Mouse (Mus musculus) heart, embryonic 15.5 days (tissue): ENCODE data around the gene Nfix. TPM values are rescaled to one million over a fixed set of nuclear protein-coding genes. Genes with fewer than 3 reads are reported as not detected.

Experiments
- ATAC-seq: fragments of 200-750 bp; cut with Nextera tagmentation; replicated peaks from 2 replicates; pipeline ENCODE4 v1.8.0; 2017; ENCODE audit warnings: low read depth, moderate TSS enrichment; ENCODE audit not compliant: insufficient number of reproducible peaks, insufficient read depth, low FRiP score
- H3K27ac ChIP-seq: fragments of 300-500 bp; sonication (generic); 2 replicates; pipeline ENCODE4 v1.5.1; 2015; ENCODE audit warnings: mild to moderate bottlenecking, inconsistent platforms
- H3K27me3 ChIP-seq: fragments of 300-500 bp; sonication (generic); 2 replicates; pipeline ENCODE4 v1.6.1; 2015; ENCODE audit warnings: inconsistent platforms
- H3K36me3 ChIP-seq: fragments of 300-500 bp; sonication (generic); 2 replicates; pipeline ENCODE4 v1.6.1; 2015; ENCODE audit warnings: mild to moderate bottlenecking, inconsistent platforms
- H3K4me1 ChIP-seq: fragments of 300-500 bp; sonication (generic); replicated peaks from 2 replicates; pipeline ENCODE4 v1.6.1; 2015; ENCODE audit warnings: inconsistent platforms
- H3K4me2 ChIP-seq: fragments of 300-500 bp; sonication (generic); 2 replicates; pipeline ENCODE4 v1.6.1; 2015; ENCODE audit warnings: inconsistent platforms, mild to moderate bottlenecking, moderate library complexity
- H3K4me3 ChIP-seq: fragments of 300-500 bp; sonication (generic); 2 replicates; pipeline ENCODE4 v1.5.1; 2015; ENCODE audit warnings: mild to moderate bottlenecking, inconsistent platforms
- H3K9ac ChIP-seq: fragments of 300-500 bp; sonication (generic); 2 replicates; pipeline ENCODE4 v1.6.1; 2015; ENCODE audit warnings: mild to moderate bottlenecking, inconsistent platforms
- H3K9me3 ChIP-seq: fragments of 300-500 bp; sonication (generic); replicated peaks from 2 replicates; pipeline ENCODE4 v1.6.1; 2016; ENCODE audit warnings: inconsistent platforms
- WGBS: fragments of 180-500 bp; shearing (Covaris S2); methylation state at CpG from one replicate; pipeline ENCODE4 v1.1.7; 2015; ENCODE audit warnings: mixed read lengths; 5-methylcytosine and 5-hydroxymethylcytosine counted together
- polyA plus RNA-seq: library from polyadenylated mRNA; unstranded; fragments of >200 nt; fragmentation: Nextera tagmentation; extraction: Ambion mirVana; gene quantifications from 2 replicates; pipeline ENCODE4 v1.2.1, GENCODE M21; 2015

The Nfix gene
- polyA plus RNA-seq, 1 experiment from 2014 or later = 15.0 TPM

DNA sequence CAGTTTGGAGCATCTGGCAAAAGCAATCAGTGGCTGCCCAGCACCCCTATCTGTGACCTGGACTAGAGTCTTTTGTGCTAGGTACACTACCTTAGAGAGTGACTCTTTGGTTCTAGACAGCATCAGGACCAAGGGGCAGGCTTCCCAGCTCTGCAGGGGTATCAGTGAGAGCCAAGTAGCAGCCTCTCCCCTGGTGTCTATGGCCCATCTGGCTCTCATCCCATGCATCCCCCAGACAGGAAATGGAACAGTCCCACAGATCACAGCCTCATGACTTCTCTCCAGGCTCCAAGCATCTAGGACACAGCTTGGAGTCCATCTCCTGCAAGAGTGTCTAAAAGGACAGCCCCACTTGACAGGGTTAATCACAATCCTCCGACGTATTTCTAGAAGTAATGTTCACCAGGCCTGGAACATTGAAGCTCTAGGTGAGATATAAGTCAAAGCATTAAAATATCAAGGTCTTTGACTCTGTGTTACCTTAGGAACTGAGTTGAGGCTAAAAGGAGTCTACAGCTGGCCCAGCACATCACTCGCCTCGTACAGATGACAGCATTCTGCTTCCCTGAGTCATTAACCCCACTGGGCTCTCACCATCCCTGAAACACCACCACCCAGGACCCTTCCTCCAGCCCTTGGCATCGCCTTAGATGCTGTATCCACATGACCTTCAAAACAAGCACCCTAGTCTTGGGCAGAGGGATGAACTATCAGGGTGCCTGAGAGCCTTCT, 81.0 kb downstream of the Nfix start:
- 69% methylated on average over 5 of the region's 5 CpGs for WGBS

DNA sequence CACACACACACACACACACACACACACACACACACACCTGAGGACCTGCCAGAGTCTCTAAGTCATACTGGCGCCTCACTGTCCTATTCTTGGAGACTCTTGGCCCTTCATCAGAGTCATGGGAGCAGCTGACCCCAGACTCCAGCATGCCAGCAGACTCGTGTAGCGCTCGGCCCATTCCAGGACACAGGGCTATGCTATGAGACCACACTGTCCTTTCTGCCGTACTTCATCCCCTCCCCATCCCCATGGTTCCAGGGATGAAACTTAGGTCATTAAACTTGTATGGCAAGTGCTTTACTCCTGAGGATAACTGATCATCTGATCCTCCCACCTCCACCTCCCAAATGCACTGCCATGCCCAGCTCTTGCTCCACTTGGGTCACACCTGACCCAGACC, 81.7 kb downstream of the Nfix start:
- Histone ChIP-seq H3K4me3 (no peak overlapping the region), H3K4me2 (no peak overlapping the region), H3K27me3 (peaks cover 23% of the 10 kb centered on the region), H3K27ac (no peak overlapping the region), H3K36me3 (0 out of 2 replicates have a peak, but pooled peaks cover 3% of the 10 kb centered on the region), H3K9ac (no peak overlapping the region), H3K9me3 (no peaks in the 10 kb centered on the region), H3K4me1 (peaks cover 55% of the 10 kb centered on the region)
- WGBS = 80% methylated on average over 5 of the region's 5 CpGs
- no peak for ATAC-seq

More for the DNA sequence above, 81.0 kb downstream of the Nfix start:
- no peak overlapping the region for H3K27ac ChIP-seq
- H3K4me1 ChIP-seq = peaks cover 55% of the 10 kb centered on the region
- peaks cover 21% of the 10 kb centered on the region for H3K27me3 ChIP-seq
- no peak overlapping the region for H3K4me3 ChIP-seq
- H3K9ac ChIP-seq = no peak overlapping the region
- H3K36me3 ChIP-seq = 0 out of 2 replicates have a peak, but pooled peaks cover 3% of the 10 kb centered on the region
- no peak overlapping the region for H3K4me2 ChIP-seq
- ATAC-seq = no peak
- H3K9me3 ChIP-seq = no peaks in the 10 kb centered on the region

- Histone ChIP-seq H3K27ac (no peak overlapping the region), H3K27me3 (peaks cover 24% of the 10 kb centered on the region)
Observed at GRCm38 (mm10) chr8:84716790-84717189, 83.4 kb downstream of the Nfix start.

GRCm38 (mm10) chr8:84715893-84716468, 84.2 kb downstream of the Nfix start:
- H3K9me3 ChIP-seq = no peaks in the 10 kb centered on the region
- H3K27ac ChIP-seq = peak overlapping the region; percentile 34; the same call in 1 of the 2 replicates
- H3K4me3 ChIP-seq = no peak overlapping the region
- ATAC-seq = no peak
- 0 out of 2 replicates have a peak overlapping the region, but pooled peaks have one; percentile 13 for H3K4me2 ChIP-seq
- peaks cover 59% of the 10 kb centered on the region for H3K4me1 ChIP-seq
- 32% methylated on average over 27 of the region's 27 CpGs for WGBS
- 0 out of 2 replicates have a peak, but pooled peaks cover 3% of the 10 kb centered on the region for H3K36me3 ChIP-seq
- H3K27me3 ChIP-seq = peaks cover 24% of the 10 kb centered on the region
- no peak overlapping the region for H3K9ac ChIP-seq

More at GRCm38 (mm10) chr8:84716790-84717189, 83.4 kb downstream of the Nfix start:
- Histone ChIP-seq H3K4me2 (no peak overlapping the region), H3K9me3 (no peaks in the 10 kb centered on the region), H3K36me3 (0 out of 2 replicates have a peak, but pooled peaks cover 3% of the 10 kb centered on the region), H3K4me3 (no peak overlapping the region), H3K4me1 (peaks cover 53% of the 10 kb centered on the region), H3K9ac (no peak overlapping the region)
- 89% methylated on average over 11 of the region's 11 CpGs for WGBS
- ATAC-seq = no peak

GRCm38 (mm10) chr8:84714161-84714560, 86.0 kb downstream of the Nfix start:
- 0 out of 2 replicates have a peak, but pooled peaks cover 3% of the 10 kb centered on the region for H3K36me3 ChIP-seq

DNA sequence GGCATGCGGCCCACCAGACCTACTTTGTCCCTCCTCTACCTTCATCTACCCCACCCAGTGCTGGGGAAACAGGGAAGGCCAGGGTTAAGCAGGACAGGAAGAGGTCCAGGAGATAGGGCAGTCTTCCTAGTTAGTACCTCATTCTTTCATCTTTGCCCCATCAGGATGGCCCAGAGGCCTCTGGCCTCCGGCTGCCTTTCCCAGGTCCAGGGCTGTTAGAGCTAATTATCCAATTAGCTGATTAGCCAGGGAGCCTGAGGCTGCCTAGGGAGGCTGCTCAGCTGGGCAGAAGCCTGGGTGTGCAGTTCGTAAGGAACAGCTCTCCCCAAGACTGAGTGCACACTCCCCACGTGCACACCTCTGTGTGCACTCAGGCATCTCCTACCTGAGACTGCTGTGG, 86.8 kb downstream of the Nfix start:
- no peaks in the 10 kb centered on the region for H3K9me3 ChIP-seq
- peaks cover 63% of the 10 kb centered on the region for H3K4me1 ChIP-seq

More at GRCm38 (mm10) chr8:84714161-84714560, 86.0 kb downstream of the Nfix start:
- Histone ChIP-seq H3K9ac (peak overlapping the region; percentile 7; the same call in 1 of the 2 replicates), H3K4me1 (peaks cover 62% of the 10 kb centered on the region), H3K4me2 (no peak overlapping the region), H3K27ac (peak overlapping the region; percentile 80), H3K9me3 (no peaks in the 10 kb centered on the region), H3K27me3 (peaks cover 24% of the 10 kb centered on the region), H3K4me3 (no peak overlapping the region)
- WGBS = 70% methylated on average over 4 of the region's 4 CpGs
- ATAC-seq = no peak

DNA sequence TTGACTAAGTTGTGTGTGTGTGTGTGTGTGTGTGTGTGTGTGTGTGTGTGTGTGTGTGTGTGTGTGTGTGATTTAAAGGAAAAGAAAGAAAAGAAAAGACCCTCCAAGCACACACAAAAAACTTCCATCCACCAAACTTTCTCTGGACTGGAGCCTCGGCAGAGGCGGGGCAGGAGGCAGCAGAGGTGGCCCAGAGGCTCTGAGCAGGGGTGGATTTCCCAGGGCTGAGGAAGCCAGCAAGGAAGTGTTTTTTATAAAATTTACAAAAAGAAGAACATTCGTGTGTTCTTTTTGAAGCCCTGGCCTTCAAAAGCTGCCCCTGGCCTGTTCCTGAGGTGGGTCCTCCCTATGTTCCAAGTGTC, 87.4 kb downstream of the Nfix start:
- peak overlapping the region; percentile 80 for H3K27ac ChIP-seq
- 0 out of 2 replicates have a peak, but pooled peaks cover 3% of the 10 kb centered on the region for H3K36me3 ChIP-seq
- WGBS = 27% methylated on average over 3 of the region's 3 CpGs
- H3K4me1 ChIP-seq = peaks cover 69% of the 10 kb centered on the region
- H3K9ac ChIP-seq = no peak overlapping the region
- no peak for ATAC-seq
- H3K27me3 ChIP-seq = peaks cover 27% of the 10 kb centered on the region
- H3K9me3 ChIP-seq = no peaks in the 10 kb centered on the region
- H3K4me2 ChIP-seq = no peak overlapping the region
- no peak overlapping the region for H3K4me3 ChIP-seq

More for the DNA sequence above, 86.8 kb downstream of the Nfix start:
- ATAC-seq = no peak
- peak overlapping the region; percentile 80 for H3K27ac ChIP-seq
- 0 out of 2 replicates have a peak, but pooled peaks cover 3% of the 10 kb centered on the region for H3K36me3 ChIP-seq
- 0 out of 2 replicates have a peak overlapping the region, but pooled peaks have one; percentile 7 for H3K9ac ChIP-seq
- H3K4me2 ChIP-seq = no peak overlapping the region
- H3K4me3 ChIP-seq = no peak overlapping the region
- peaks cover 24% of the 10 kb centered on the region for H3K27me3 ChIP-seq
- 58% methylated on average over 4 of the region's 4 CpGs for WGBS

DNA sequence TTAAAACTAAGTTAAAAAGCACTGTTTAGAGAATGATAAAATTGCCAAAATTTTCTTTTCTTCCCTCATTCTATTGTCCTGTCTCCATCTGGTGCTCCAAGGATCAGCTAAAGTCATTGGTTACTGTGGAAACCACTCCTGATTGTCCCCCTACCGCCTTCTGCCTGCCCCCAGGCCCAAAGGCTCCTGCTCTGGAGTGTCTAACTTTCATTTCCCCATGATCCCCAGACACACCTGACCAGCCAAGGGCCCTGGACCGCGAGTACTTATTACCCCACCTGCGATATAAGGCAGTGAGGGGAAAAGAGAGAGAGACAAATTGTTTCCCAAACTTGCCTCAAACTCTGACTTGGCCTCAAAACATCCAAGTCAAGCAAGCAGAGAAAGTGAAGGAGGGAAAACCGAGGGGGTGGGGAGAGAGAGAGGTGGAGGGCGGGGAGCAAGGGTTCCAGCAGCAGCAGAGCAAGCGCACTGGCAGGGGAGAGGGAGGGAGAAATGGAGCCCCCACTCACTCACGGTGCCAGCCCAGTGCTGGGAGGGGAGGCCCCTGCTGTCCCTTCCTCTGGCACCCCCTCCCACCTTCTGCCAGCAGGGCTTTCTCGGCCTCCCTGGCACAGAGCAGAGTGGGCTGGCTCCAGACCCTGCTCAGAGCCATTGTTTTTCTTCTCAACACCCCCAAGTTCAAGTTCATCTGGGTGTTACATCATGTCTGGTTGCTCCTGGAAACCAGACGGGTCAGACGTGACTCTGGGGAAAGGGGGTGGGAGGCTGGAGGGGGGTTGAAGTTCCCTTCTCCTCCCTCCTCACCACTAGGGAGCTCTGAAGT, 88.0 kb downstream of the Nfix start:
- peak overlapping the region; percentile 80 for H3K27ac ChIP-seq
- no peak overlapping the region for H3K9ac ChIP-seq
- no peaks in the 10 kb centered on the region for H3K36me3 ChIP-seq
- no peak overlapping the region for H3K4me3 ChIP-seq
- WGBS = 29% methylated on average over 11 of the region's 11 CpGs
- peaks cover 28% of the 10 kb centered on the region for H3K27me3 ChIP-seq
- peak; percentile 67 for ATAC-seq
- H3K4me1 ChIP-seq = peaks cover 74% of the 10 kb centered on the region
- H3K4me2 ChIP-seq = peak overlapping the region; percentile 23
- H3K9me3 ChIP-seq = no peaks in the 10 kb centered on the region

GRCm38 (mm10) chr8:84711312-84711711, 88.8 kb downstream of the Nfix start:
- Histone ChIP-seq H3K4me2 (no peak overlapping the region), H3K9ac (no peak overlapping the region)
- WGBS = 45% methylated on average over 3 of the region's 3 CpGs

DNA sequence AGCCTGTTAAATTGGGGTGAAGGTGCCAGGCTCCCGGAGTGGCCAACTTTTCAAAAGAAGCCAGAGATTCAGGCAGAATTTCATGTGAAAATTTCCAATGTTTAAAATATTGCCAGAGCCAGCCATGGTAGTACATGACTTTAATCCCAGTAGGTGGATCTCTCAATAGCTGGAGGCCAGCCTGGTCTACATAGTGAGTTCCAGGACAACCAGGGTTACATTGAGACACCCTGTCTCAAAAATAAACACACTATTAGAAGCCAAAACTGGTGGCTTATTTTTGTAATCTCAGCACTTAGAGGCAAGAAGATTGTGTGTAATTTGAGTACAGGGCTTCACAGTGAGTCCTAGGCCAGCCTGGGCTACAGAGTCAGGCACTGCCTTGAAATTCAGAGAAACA, 90.2 kb downstream of the Nfix start:
- H3K4me2 ChIP-seq = no peak overlapping the region
- H3K27me3 ChIP-seq = peaks cover 35% of the 10 kb centered on the region
- H3K4me3 ChIP-seq = no peak overlapping the region

More at GRCm38 (mm10) chr8:84711312-84711711, 88.8 kb downstream of the Nfix start:
- no peak for ATAC-seq
- Histone ChIP-seq H3K4me3 (no peak overlapping the region), H3K36me3 (no peaks in the 10 kb centered on the region), H3K27me3 (peaks cover 30% of the 10 kb centered on the region), H3K27ac (peak overlapping the region; percentile 80), H3K9me3 (no peaks in the 10 kb centered on the region), H3K4me1 (peaks cover 77% of the 10 kb centered on the region)

More for the DNA sequence above, 90.2 kb downstream of the Nfix start:
- ATAC-seq = no peak
- H3K9ac ChIP-seq = peak overlapping the region; percentile 27; the same call in 1 of the 2 replicates
- H3K27ac ChIP-seq = peak overlapping the region; percentile 33; the same call in 1 of the 2 replicates
- WGBS = 94% methylated on average over 1 of the region's 1 CpGs
- no peaks in the 10 kb centered on the region for H3K9me3 ChIP-seq
- H3K36me3 ChIP-seq = no peaks in the 10 kb centered on the region
- H3K4me1 ChIP-seq = peaks cover 76% of the 10 kb centered on the region
